Mouse (Mus musculus) left cerebral cortex, adult 2 months (tissue): ENCODE measurements at regions not wholly inside any gene's neighbourhood (a gene's known extent, or its start where the extent isn't known, plus 50 kb on each side); places are given as distances from the start of the nearest gene placed in this dataset.

Experiments
- DNase-seq, 2 experiments: peaks; one replicate each; pipeline ENCODE4 v3.0.0; 2021 to 2022; ENCODE audit warnings: low spot score in 2 of 2, mixed read lengths in 1 of 2; ENCODE audit errors: extremely low spot score in 1 of 2
- H3K27ac ChIP-seq: fragments of 200-600 bp; 2 replicates; pipeline ENCODE4 v1.8.1; 2022
- H3K4me3 ChIP-seq: fragments of 200-600 bp; 2 replicates; pipeline ENCODE4 v1.8.1; 2022
- CTCF ChIP-seq: fragments of 200-600 bp; IDR thresholded peaks from 2 replicates; pipeline ENCODE4 v1.8.1; 2022; ENCODE audit warnings: antibody characterized with exemption, mild to moderate bottlenecking, moderate library complexity
- intact Hi-C: fragments of 180-260 bp; cut with DNase I; formaldehyde crosslinking; loops from one replicate; pipeline ENCODE4 v1.15.1; 2025

DNA sequence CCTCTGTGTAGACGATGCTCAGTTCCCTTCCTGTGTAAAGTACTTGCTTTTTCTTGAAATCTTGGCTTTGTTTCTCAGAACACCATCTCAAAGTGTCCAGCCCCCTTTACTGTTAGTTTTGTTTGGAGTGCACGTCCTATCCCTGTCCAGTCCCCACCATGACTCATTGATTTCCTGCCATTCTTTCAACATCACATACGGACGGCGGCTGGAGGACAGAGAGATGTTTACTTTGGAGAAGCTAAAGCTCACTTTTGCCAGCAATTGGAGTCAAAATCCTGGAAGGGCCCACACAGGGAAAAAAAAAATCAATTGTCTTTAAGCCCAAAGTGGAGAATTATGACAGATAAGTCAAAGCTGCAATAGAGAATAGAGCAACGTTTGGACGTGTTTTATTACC is 51.8 kb downstream of the Gm5426 start:
- H3K4me3 ChIP-seq: no peak overlapping the region
- intact Hi-C loops: no loop called here
- H3K27ac ChIP-seq: no peak overlapping the region
- no peak for TF ChIP-seq CTCF
- no peak for DNase-seq

GRCm38 (mm10) chr10:96190168-96190987 is 54.0 kb downstream of the Gm5426 start:
- H3K4me3 ChIP-seq: no peak overlapping the region
- no peak for DNase-seq
- intact Hi-C loops: no loop called here
- H3K27ac ChIP-seq: no peak overlapping the region
- no peak for TF ChIP-seq CTCF

DNA sequence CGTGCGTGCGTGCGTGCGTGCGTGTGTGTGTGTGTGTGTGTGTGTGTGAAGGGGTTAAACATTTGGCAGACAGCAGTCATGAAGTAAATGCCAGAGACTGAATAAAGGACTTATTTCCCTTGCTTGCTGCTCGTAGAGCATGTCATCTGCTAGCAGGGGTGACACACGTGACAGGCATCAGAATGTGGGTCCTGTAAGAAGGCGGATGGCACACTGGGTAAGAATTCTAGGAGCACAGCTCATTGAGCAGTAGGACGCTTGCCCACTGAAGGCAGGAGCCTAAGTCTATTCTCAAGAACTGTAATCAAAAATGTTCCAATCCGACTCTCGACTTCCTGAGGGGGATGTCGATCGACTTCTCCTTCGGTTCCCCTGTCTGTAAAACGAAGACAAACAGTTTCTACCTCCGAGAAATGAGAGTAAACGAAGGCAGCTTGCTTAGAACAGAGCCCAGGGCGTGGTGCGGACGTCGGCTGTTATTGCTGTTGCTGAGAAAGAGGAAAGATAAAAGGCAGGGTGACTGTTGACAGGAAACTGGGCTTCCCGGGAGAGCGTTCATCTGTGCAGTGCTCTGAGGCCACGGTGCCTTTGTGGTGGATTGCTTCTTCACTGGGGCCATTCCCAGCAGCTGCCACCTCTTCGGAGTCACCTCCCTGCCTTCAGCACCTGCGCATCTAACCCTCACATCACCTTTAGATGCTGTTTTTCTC is 64.7 kb downstream of the Gm5426 start:
- no peak overlapping the region for H3K27ac ChIP-seq
- no peak for DNase-seq
- intact Hi-C loops: no loop called here

DNA sequence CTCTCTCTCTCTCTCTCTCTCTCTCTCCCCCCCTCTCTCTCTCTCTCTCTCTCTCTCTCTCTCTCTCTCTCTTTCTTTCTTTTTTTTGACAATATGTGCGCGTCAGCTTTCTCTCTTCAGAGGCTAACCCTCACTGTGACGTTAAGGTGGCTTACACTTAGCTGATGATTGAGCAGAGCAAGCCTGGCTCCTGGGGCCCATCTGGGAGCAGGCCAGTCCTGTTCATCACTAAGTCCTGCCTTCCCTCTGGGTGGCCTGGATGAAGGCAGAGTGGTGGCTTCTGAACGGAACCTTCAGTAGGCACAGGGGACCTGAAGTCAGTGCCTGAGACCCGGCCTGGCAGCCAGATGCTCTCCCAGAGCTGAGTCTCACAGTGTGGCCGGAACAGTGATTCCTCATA is 65.5 kb downstream of the Gm5426 start:
- no peak for TF ChIP-seq CTCF
- H3K4me3 ChIP-seq: no peak overlapping the region
- no peak overlapping the region for H3K27ac ChIP-seq
- intact Hi-C loops: no loop called here
- DNase-seq: no peak

More for the DNA sequence above, 64.7 kb downstream of the Gm5426 start:
- H3K4me3 ChIP-seq: no peak overlapping the region
- no peak for TF ChIP-seq CTCF

DNA sequence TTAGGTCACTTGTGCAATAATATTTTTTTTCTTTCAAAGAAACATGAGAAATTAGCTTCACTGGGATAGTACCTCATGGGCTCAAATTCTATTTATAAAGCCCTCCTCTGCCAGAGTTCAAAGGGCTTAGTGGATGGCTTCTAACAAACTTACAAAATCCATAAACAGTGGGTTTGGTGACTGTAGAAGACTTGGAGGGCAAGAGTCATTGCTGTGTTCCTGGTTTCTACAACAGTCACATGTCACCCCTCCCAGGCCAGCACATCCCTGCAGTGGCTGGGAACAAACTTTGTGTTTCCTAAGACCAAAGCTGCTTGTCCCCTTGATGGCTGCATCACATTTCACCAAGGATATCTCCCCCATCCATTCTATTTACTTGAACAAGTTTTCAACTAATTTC is 66.5 kb downstream of the Gm5426 start:
- intact Hi-C loops: no loop called here

DNA sequence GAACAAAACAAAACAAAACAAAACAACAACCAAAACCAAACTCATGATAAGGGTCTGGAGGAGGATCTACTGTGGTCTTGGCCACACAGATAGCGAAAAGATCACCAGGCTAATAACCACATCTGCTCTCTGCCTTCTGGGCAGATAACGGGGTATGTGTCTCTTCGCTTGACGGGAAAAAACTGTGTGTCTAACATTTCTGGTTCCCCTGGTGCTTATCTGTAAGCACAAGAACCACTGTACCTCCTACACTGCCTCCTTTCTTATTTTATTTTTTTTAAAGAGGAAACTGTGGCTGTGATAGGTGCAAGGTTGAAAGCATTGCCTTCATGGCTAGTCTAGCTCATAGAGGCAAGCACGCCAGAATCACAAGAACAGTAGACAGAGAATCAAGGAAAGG is 67.8 kb downstream of the Gm5426 start:
- Histone ChIP-seq H3K27ac (no peak overlapping the region), H3K4me3 (no peak overlapping the region)
- DNase-seq: no peak
- no peak for TF ChIP-seq CTCF
- intact Hi-C loops: no loop called here

More for the DNA sequence above, 66.5 kb downstream of the Gm5426 start:
- Histone ChIP-seq H3K27ac (no peak overlapping the region), H3K4me3 (no peak overlapping the region)
- no peak for DNase-seq
- TF ChIP-seq CTCF: no peak

GRCm38 (mm10) chr10:96209171-96209570 is 72.8 kb downstream of the Gm5426 start:
- DNase-seq: no peak
- Histone ChIP-seq H3K4me3 (no peak overlapping the region), H3K27ac (no peak overlapping the region)
- no peak for TF ChIP-seq CTCF
- intact Hi-C loops: no loop called here

DNA sequence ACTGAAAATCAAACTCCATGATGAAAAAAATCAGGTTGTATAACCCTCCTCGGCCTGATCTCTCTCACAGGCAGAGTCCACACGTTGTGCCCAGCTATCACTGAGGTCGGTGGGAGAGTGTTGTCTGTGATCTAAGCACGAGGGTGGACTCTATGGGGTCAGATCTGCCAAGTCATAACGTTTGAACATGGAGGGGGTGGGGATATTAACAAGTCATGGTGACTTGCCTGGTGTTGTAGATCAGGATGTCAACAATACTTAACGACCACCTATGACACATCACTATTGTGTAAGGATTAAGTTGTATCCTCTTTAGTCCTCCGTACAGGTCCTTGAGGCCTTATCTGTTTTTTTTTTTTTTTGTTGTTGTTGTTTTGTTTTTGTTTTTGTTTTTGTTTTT is 74.8 kb downstream of the Gm5426 start:
- Histone ChIP-seq H3K4me3 (no peak overlapping the region), H3K27ac (no peak overlapping the region)
- TF ChIP-seq CTCF: no peak
- DNase-seq: no peak
- intact Hi-C loops: loop anchor here (5.0 kb wide), 1 partner anchor 79 kb away; no protein-coding TSS in a partner anchor

- peak; percentile 72 for TF ChIP-seq CTCF
- intact Hi-C loops: loop anchor here (1.0 to 5.0 kb wide), 6 partner anchors 82 to 1127 kb away; partner anchors contain the start of gene Btg1
- DNase-seq: peak; percentile 89 to 90
- no peak overlapping the region for H3K27ac ChIP-seq
- H3K4me3 ChIP-seq: no peak overlapping the region
These were observed 77.5 kb downstream of the Gm5426 start for GRCm38 (mm10) chr10:96213876-96214275.

- H3K4me3 ChIP-seq: no peak overlapping the region
- no peak for TF ChIP-seq CTCF
- DNase-seq: no peak
- intact Hi-C loops: loop anchor here (2.0 to 5.0 kb wide), 5 partner anchors 82 to 1127 kb away; partner anchors contain the start of gene Btg1
- H3K27ac ChIP-seq: no peak overlapping the region
These were observed 77.9 kb downstream of the Gm5426 start for GRCm38 (mm10) chr10:96214285-96214684.

DNA sequence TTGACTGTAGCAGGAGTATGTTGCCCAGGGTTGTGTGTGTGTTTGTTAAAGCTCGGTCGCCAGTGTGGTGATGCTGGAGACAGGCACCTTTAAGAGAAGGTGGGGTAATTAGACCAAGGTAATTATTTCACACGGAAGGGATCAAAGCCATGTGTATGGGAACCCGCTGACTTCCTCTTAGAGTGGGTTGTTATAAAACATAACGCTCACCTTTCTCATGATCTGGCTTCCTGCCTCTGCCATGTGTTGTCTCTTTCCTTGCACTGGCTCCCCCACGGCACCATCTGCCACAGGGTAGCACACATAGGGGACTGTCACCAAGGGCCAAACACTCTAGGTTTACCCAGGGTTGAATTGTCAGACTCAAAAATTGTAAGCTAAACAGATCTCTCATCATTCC is 78.5 kb downstream of the Gm5426 start:
- no peak for DNase-seq
- Histone ChIP-seq H3K27ac (no peak overlapping the region), H3K4me3 (no peak overlapping the region)
- no peak for TF ChIP-seq CTCF
- intact Hi-C loops: loop anchor here (2.0 to 5.0 kb wide), 5 partner anchors 83 to 1126 kb away; partner anchors contain the start of gene Btg1

DNA sequence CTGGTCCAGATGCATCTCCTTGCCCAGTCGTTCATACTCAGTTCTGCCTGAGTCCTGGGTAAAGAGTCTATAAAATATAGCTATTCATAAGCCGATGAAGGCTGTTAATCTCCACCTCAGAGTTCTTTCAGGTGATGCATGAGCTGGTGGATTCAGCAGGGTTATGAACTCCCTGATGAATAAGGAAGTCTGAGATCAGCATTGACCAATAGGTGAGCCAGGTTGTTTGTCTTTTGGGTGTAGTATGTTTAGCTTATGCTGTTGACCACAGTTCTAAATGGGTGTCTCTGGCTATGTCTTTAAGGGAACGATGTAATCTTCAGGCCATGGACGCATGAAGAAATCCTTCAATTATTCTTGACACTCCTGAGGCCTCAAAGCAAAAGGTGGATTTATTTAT is 84.3 kb downstream of the Gm5426 start:
- no peak for DNase-seq
- H3K27ac ChIP-seq: no peak overlapping the region
- H3K4me3 ChIP-seq: no peak overlapping the region
- TF ChIP-seq CTCF: no peak
- intact Hi-C loops: no loop called here
